Mouse (Mus musculus) B cell, adult 67 days (primary cell): Measurements from ENCODE around the gene Maml2. TPM values are rescaled to one million over a fixed set of nuclear protein-coding genes. Genes with fewer than 3 reads are reported as not detected.

ENCODE experiments used
- total RNA-seq, 2 experiments: library from RNA; stranded (reverse); gene quantifications; 4 replicates each; pipeline ENCODE4 v1.2.4; 2023

The Maml2 gene
- 10 to 100 TPM; 32.8 to 36.6 TPM for total RNA-seq

GRCm38 (mm10) chr9:13297668-13298512 is at the start of gene Maml2:
Gene Maml2 (plus strand): TSS chr9:13297957.

GRCm38 (mm10) chr9:13446703-13447285 is 149.0 kb downstream of the Maml2 start, which contains the start of gene Gm17571:
Gene Gm17571 (minus strand): TSS chr9:13446753.

GRCm38 (mm10) chr9:13748404-13748797 is 450.6 kb downstream of the Maml2 start, which contains the start of gene Mtmr2:
Gene Mtmr2 (plus strand): TSS chr9:13748410.

Other genes starting within 250 kb of the Maml2 start
- 10 to 100 TPM; 12.0 to 12.5 TPM for gene Jrkl, start 52.1 kb upstream of the Maml2 start, total RNA-seq
- 10 to 100 TPM; 57.0 to 64.5 TPM for gene Ccdc82, start 51.0 kb upstream of the Maml2 start, total RNA-seq
- gene Gm17571, start 148.8 kb downstream of the Maml2 start, total RNA-seq, result not detected